12 mouse cellular contexts compared by ENCODE assay signal in genomic region chr12:4008731-4009130, GRCm38 (mm10). TPM values are rescaled to one million over a fixed set of nuclear protein-coding genes. Genes with fewer than 3 reads are reported as not detected.
DNase-seq lines count a peak whose midpoint lies in the region; ATAC-seq and TF ChIP-seq lines count a peak whose summit lies in the region.
"Had no signal": no experiment of that assay in that cellular context is flagged by ENCODE, and none has a peak within 500 bp of the region (broad histone marks: within the 10 kb centered on the region; RNA-seq: fewer than 3 reads in every experiment).

No protein-coding gene starts in this region.

- TF ChIP-seq POLR2A in heart, adult 2 months (IDR thresholded peaks at IDR 0.05; ENCODE audit: insufficient read depth, low read depth, low read length): no peak

- H3K4me2 ChIP-seq in midbrain, embryonic 16.5 days (ENCODE audit: low read length): no peak overlapping the region
- no peak overlapping the region for H3K4me2 ChIP-seq in heart, embryonic 12.5 days
- H3K4me2 ChIP-seq: heart, embryonic 15.5 days had no signal

- peaks cover 21% of the 10 kb centered on the region for H3K4me1 ChIP-seq in heart, adult 2 months (ENCODE audit: control insufficient read depth, insufficient read depth, low read length)
- peaks cover 33% of the 10 kb centered on the region for H3K4me1 ChIP-seq in brown adipose tissue, adult 24 weeks (ENCODE audit: control insufficient read depth, insufficient read depth, insufficient read length, low read length)
- peaks cover 58% of the 10 kb centered on the region for H3K4me1 ChIP-seq in hindbrain, embryonic 10.5 days (replicated peaks)
- peaks cover 25% of the 10 kb centered on the region for H3K4me1 ChIP-seq in midbrain, embryonic 16.5 days (ENCODE audit: control insufficient read depth, insufficient read depth, low read length)
- H3K4me1 ChIP-seq in heart, embryonic 10.5 days: peaks cover 52% of the 10 kb centered on the region
- peaks cover 53% of the 10 kb centered on the region for H3K4me1 ChIP-seq in heart, embryonic 12.5 days (replicated peaks)

- WGBS in heart, adult 2 months: 82% methylated on average over 12 of the region's 12 CpGs
- WGBS in hindbrain, embryonic 10.5 days: 55% methylated on average over 12 of the region's 12 CpGs
- WGBS in midbrain, embryonic 16.5 days: 37% methylated on average over 12 of the region's 12 CpGs
- WGBS in heart, embryonic 10.5 days: 74% methylated on average over 12 of the region's 12 CpGs
- WGBS in heart, embryonic 12.5 days: 63% methylated on average over 12 of the region's 12 CpGs

- TF ChIP-seq CTCF in heart, adult 2 months (IDR thresholded peaks at IDR 0.05): no peak

- 0 out of 2 replicates have a peak, but pooled peaks have one; percentile 30 for ATAC-seq in midbrain, embryonic 16.5 days
- ATAC-seq in heart, embryonic 12.5 days (ENCODE audit: insufficient number of reproducible peaks, low FRiP score): no peak
- ATAC-seq: CD4-positive, CD25-positive, alpha-beta regulatory T cell, adult 4 months had no signal

- peak overlapping the region; percentile 84 for H3K27ac ChIP-seq in heart, adult 2 months
- H3K27ac ChIP-seq in brown adipose tissue, adult 24 weeks (replicated peaks; ENCODE audit: low read depth, low read length): peak overlapping the region; percentile 87
- no peak overlapping the region for H3K27ac ChIP-seq in hindbrain, embryonic 10.5 days
- peak overlapping the region; percentile 58; the same call in 1 of the 2 replicates for H3K27ac ChIP-seq in midbrain, embryonic 16.5 days (ENCODE audit: low read length)
- no peak overlapping the region for H3K27ac ChIP-seq in heart, embryonic 10.5 days
- no peak overlapping the region for H3K27ac ChIP-seq in heart, embryonic 12.5 days (ENCODE audit: poor library complexity, severe bottlenecking)

- H3K9ac ChIP-seq in heart, adult 2 months (ENCODE audit: low read depth, low read length): no peak overlapping the region
- H3K9ac ChIP-seq in midbrain, embryonic 16.5 days (ENCODE audit: low read depth, low read length): no peak overlapping the region
- H3K9ac ChIP-seq in heart, embryonic 12.5 days: no peak overlapping the region
- H3K9ac ChIP-seq: heart, embryonic 15.5 days had no signal

- DNase-seq in heart, adult 2 months: peak in 1 of 2 experiments; percentile 1
- no peak for DNase-seq in heart, postnatal 10 days
- peak; percentile 12 for DNase-seq in hindbrain, embryonic 10.5 days (ENCODE audit: low spot score)
- DNase-seq in thymus, postnatal 14 days: no peak
- no peak for DNase-seq in heart, embryonic 10.5 days (ENCODE audit: low spot score)
- DNase-seq: lung, adult 18-20 months had no signal

- H3K27me3 ChIP-seq in heart, adult 2 months (ENCODE audit: control insufficient read depth, insufficient read depth, low read length): no peaks in the 10 kb centered on the region
- H3K27me3 ChIP-seq in hindbrain, embryonic 10.5 days (ENCODE audit: insufficient read depth, poor library complexity, severe bottlenecking): no peaks in the 10 kb centered on the region
- no peaks in the 10 kb centered on the region for H3K27me3 ChIP-seq in midbrain, embryonic 16.5 days (ENCODE audit: control insufficient read depth, insufficient read depth, low read depth, low read length)
- no peaks in the 10 kb centered on the region for H3K27me3 ChIP-seq in heart, embryonic 10.5 days (ENCODE audit: insufficient read depth, poor library complexity, severe bottlenecking)
- H3K27me3 ChIP-seq in heart, embryonic 12.5 days (replicated peaks): no peaks in the 10 kb centered on the region
- H3K27me3 ChIP-seq: heart, embryonic 15.5 days had no signal

- TF ChIP-seq EP300 in heart, adult 2 months (IDR thresholded peaks at IDR 0.05; ENCODE audit: insufficient read depth, low read depth, low read length): no peak

- peaks cover 7% of the 10 kb centered on the region; the same call in 1 of the 2 replicates for H3K36me3 ChIP-seq in heart, adult 2 months (ENCODE audit: control insufficient read depth, insufficient read depth, low read length)
- no peaks in the 10 kb centered on the region for H3K36me3 ChIP-seq in hindbrain, embryonic 10.5 days
- no peaks in the 10 kb centered on the region for H3K36me3 ChIP-seq in midbrain, embryonic 16.5 days (ENCODE audit: control insufficient read depth, insufficient read depth, low read length)
- H3K36me3 ChIP-seq in heart, embryonic 10.5 days: no peaks in the 10 kb centered on the region; the same call in 1 of the 2 replicates
- H3K36me3 ChIP-seq in heart, embryonic 12.5 days: no peaks in the 10 kb centered on the region
- H3K36me3 ChIP-seq: heart, embryonic 15.5 days had no signal

- H3K4me3 ChIP-seq in heart, adult 2 months: no peak overlapping the region
- no peak overlapping the region for H3K4me3 ChIP-seq in brown adipose tissue, adult 24 weeks (ENCODE audit: insufficient read depth, low read depth, low read length)
- no peak overlapping the region for H3K4me3 ChIP-seq in hindbrain, embryonic 10.5 days
- no peak overlapping the region for H3K4me3 ChIP-seq in midbrain, embryonic 16.5 days (ENCODE audit: low read depth, low read length)
- no peak overlapping the region for H3K4me3 ChIP-seq in heart, embryonic 10.5 days
- H3K4me3 ChIP-seq in heart, embryonic 12.5 days: no peak overlapping the region
- H3K4me3 ChIP-seq: erythroblast, embryonic 14.5 days; heart, embryonic 15.5 days had no signal

- no peaks in the 10 kb centered on the region for H3K79me2 ChIP-seq in heart, adult 2 months (replicated peaks; ENCODE audit: control insufficient read depth, insufficient read depth, low read length)

- intact Hi-C loops in heart, adult 2 months (cut with DNase I): no loop called here
- intact Hi-C loops in heart, postnatal 10 days (cut with DNase I): no loop called here

- H3K9me3 ChIP-seq in hindbrain, embryonic 10.5 days: no peaks in the 10 kb centered on the region
- no peaks in the 10 kb centered on the region for H3K9me3 ChIP-seq in midbrain, embryonic 16.5 days (replicated peaks; ENCODE audit: control insufficient read depth, low read length, poor library complexity, severe bottlenecking)
- H3K9me3 ChIP-seq in heart, embryonic 10.5 days: no peaks in the 10 kb centered on the region
- H3K9me3 ChIP-seq in heart, embryonic 12.5 days (replicated peaks): no peaks in the 10 kb centered on the region
- H3K9me3 ChIP-seq: heart, embryonic 15.5 days had no signal

RNA-seq across cellular contexts. Expression of gene Efr3b, which starts 30.0 kb away (rescaled TPM):
- 1 to 10 TPM; 5.3 to 6.4 TPM for total RNA-seq in heart, adult 2 months (2021)
- polyA plus RNA-seq in heart, adult 2 months (2012; rRNA removed): 9.9 and 11.1 TPM in 2 replicates
- total RNA-seq in heart, postnatal 10 days (2021): 10 to 100 TPM in 1 of 2 experiments, 1 to 10 TPM in 1; 9.8 to 15.8 TPM
- polyA plus RNA-seq in brown adipose tissue, adult 24 weeks (2012; ENCODE audit: insufficient read depth, insufficient read length, missing spikeins): 2.3 and 3.3 TPM in 2 replicates
- polyA plus RNA-seq in hindbrain, embryonic 10.5 days (2016; fragmentation: Nextera tagmentation; extraction: Ambion mirVana): 10.6 and 16.5 TPM in 2 replicates
- 48.4 and 53.6 TPM in 2 replicates for polyA plus RNA-seq in midbrain, embryonic 16.5 days (2015; fragmentation: Nextera tagmentation; extraction: Ambion mirVana)
- 9.9 and 16.0 TPM in 2 replicates for polyA plus RNA-seq in heart, embryonic 10.5 days (2016; fragmentation: Nextera tagmentation; extraction: Ambion mirVana)
- polyA plus RNA-seq in heart, embryonic 12.5 days (2016; fragmentation: Nextera tagmentation; extraction: Ambion mirVana): 13.5 and 13.8 TPM in 2 replicates
- polyA plus RNA-seq: erythroblast, embryonic 14.5 days had no signal

RNA-seq across cellular contexts. Expression of gene Pomc, which starts 54.0 kb away (rescaled TPM):
- total RNA-seq in heart, adult 2 months (2021): under 1 TPM; 0.36 to 0.50 TPM
- polyA plus RNA-seq in heart, adult 2 months (2012; rRNA removed): 0.37 TPM in 1 of 2 replicates, not detected in the other
- total RNA-seq in heart, postnatal 10 days (2021): under 1 TPM in 1 of 2 experiments, not detected in 1; 0.72 TPM
- polyA plus RNA-seq in brown adipose tissue, adult 24 weeks (2012; ENCODE audit: insufficient read depth, insufficient read length, missing spikeins): not detected in 2 replicates
- 6.6 and 7.2 TPM in 2 replicates for polyA plus RNA-seq in hindbrain, embryonic 10.5 days (2016; fragmentation: Nextera tagmentation; extraction: Ambion mirVana)
- polyA plus RNA-seq in midbrain, embryonic 16.5 days (2015; fragmentation: Nextera tagmentation; extraction: Ambion mirVana): 5.2 and 7.2 TPM in 2 replicates
- 3.1 and 4.0 TPM in 2 replicates for polyA plus RNA-seq in heart, embryonic 10.5 days (2016; fragmentation: Nextera tagmentation; extraction: Ambion mirVana)
- polyA plus RNA-seq in heart, embryonic 12.5 days (2016; fragmentation: Nextera tagmentation; extraction: Ambion mirVana): 2.1 and 2.2 TPM in 2 replicates
- polyA plus RNA-seq: erythroblast, embryonic 14.5 days had no signal

Comparison
In these comparisons a context has a peak if more than half of its experiments do, and no peak if none do; other contexts are left out.
1. H3K27ac ChIP-seq: peak in heart, adult 2 months (single experiment), brown adipose tissue, adult 24 weeks (single experiment) and midbrain, embryonic 16.5 days (single experiment); none in hindbrain, embryonic 10.5 days (single experiment), heart, embryonic 10.5 days (single experiment) and heart, embryonic 12.5 days (single experiment).